Mouse (Mus musculus) adrenal gland, adult 8-10 months (tissue): ENCODE measurements around the gene Crtc3. TPM values are rescaled to one million over a fixed set of nuclear protein-coding genes. Genes with fewer than 3 reads are reported as not detected.
A peak's percentile ranks its signal among the peaks of the same experiment; 100 is the strongest.

ENCODE experiments used
- DNase-seq: peaks from one replicate; pipeline ENCODE4 v3.0.0; 2022
- total RNA-seq, 4 experiments: library from RNA; stranded (reverse); gene quantifications; 2 replicates each; pipeline ENCODE4 v1.2.4; 2022

Crtc3 gene
- total RNA-seq, 4 experiments from 2014 or later = 27.2 to 44.9 (median 35.5) TPM

- DNase-seq = no peak
Observed at GRCm38 (mm10) chr7:80638460-80638859, 50.2 kb downstream of the Crtc3 start.

DNA sequence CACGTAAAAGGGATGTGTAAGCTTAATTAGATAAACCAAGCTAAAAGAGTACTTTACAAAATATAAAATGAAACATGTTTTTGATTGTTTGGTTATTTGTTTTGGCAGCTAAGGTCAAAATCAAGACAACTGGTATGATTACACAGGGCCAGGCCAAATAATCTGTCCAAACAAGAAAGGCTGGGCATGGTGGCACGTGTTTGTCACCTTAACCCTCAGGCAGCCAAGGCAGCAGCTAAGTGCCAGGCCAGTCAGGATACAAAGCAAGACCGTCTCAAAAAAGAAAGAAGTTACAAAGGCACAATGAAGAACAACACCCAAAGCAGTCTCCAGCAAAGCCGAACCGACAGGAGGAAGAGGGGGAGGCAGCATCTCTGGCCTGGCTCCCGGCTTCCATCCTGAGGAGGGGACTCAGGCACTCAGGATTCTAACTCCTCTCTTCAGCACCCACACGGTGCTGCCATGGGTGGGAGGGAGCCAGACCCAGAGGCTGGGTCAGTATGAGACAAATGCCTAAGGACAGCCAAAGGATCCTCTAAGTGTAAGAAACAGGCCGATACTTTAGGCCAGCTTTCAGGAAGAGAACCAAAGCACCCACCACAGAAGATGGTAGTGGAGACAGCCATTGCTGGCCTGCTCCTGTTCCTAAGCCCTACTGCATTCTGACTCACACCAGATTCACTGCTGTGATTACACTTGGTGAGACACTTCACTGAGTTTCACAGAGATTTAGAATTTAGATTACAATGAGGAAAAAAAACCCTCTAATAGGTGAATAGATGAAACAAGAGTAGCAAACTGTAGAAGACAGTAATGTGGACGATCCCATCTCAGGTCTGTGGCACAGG, 51.5 kb downstream of the Crtc3 start:
- no peak for DNase-seq

DNA sequence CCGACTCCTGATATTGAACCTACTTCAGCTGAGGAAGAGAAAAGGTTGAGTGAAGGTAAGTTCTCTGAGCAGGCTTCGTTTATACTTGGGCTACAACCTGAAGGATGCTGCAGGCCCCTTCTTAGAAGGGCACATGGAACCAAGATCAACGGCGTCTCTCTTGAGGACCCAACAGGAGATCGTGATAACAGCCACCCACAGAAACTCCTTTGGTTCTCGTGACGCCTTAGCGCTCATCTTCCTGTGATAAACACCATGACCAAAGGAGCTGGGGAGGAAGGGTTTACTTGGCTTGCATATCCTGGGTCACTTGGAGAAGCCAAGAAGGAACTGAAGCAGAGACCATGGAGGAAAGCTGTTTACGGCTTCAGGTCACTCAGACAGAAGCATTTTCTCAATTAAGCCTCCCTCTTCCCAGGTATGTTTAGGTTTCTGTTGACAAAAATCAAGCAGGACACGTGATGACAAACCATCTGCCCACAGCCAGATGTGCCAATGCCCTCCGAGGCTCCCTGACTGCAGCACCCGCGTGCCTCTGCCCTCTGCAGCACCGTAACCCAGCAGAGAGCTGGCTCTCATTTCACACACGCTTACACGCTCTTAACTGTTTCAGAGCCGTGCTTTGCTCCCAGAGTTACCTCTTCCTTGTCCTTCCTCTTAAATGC, 52.3 kb downstream of the Crtc3 start:
- DNase-seq = no peak

DNA sequence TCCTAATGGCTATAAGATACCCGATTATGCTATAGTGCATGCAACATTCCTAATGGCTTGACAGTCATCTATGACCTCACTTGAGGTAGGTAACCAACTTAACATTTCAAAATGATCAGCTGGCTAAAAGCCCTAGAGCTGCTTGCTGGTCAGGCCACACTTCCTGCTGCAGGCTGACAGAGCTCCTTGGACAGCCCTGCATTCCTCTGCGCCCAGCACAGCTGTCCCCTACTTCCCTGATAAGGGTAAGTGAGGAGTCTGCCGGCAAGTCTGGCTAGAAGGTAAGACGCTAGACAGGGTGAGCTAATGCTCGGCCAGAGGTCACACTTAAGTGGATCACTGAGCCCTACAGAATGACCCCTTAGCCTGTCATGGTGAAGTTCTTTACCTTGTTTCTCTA, 52.8 kb downstream of the Crtc3 start:
- no peak for DNase-seq

- DNase-seq = no peak
Observed at GRCm38 (mm10) chr7:80634741-80635140, 53.9 kb downstream of the Crtc3 start.

GRCm38 (mm10) chr7:80633635-80634034, 55.0 kb downstream of the Crtc3 start:
- DNase-seq = no peak

DNA sequence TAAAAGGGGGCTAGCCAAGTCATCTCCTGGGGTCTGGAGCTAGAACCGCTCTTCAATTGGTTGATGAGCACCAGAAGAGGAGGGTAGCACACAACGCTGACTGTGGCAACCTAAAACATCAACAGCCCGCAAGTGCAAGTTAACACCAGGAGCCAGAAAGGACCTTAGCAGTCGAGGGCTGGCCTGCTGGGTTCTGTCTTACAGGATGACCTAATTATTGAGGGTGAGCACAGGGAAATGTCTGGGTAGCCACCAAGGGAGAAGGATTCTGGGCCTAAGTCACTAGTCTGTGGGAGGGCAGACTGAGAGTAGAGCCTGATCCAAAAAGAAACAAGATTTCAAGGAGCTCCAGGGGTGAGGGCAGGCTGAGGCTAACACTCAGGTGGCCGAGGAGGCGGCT, 56.7 kb downstream of the Crtc3 start:
- DNase-seq = no peak

GRCm38 (mm10) chr7:80631405-80631804, 57.3 kb downstream of the Crtc3 start:
- DNase-seq = no peak

DNA sequence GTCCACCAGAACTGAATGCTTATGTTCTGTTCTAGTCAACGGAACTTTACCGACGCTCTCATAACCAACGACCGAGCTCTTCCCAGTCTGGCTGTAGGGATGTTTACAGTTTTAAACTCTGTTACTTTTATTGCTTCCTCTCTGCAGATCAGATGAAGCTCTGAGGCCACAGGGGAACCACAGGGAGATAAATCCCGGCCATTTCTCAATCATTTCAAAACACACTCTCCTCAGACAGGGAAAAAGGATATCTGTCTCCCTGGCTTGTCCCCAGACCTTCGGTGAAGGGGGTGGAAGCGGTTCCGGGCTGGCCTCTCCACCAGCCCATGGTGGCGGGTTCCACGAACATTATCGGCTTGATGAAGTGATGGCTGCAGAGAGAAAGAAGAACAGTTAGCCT, 59.3 kb downstream of the Crtc3 start:
- DNase-seq = no peak

DNA sequence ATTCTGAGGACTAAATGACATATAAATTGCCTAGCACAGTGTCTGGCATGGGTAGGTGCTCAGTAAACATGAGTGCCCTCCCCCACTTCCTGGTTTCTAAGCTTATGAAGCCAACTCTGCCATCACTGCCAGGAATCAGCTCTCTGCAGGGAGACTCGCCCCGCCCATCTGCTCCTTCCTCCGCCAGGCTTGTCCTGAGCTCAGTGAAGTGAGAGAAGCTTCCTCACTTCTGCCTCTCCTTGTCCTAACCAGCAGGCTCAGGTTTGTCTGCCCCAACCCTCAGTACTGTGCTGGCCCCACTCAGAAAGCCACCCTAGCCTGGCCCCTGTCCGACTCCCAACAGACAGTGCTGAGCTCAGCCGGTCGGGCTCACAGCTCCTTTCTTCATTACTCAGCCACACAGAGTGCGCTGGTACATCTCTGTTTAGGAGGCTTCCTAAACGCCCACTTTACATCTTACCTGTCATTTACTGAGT, 59.9 kb downstream of the Crtc3 start:
- DNase-seq = no peak

- DNase-seq = no peak
Observed at GRCm38 (mm10) chr7:80626943-80627342, 61.7 kb downstream of the Crtc3 start.

DNA sequence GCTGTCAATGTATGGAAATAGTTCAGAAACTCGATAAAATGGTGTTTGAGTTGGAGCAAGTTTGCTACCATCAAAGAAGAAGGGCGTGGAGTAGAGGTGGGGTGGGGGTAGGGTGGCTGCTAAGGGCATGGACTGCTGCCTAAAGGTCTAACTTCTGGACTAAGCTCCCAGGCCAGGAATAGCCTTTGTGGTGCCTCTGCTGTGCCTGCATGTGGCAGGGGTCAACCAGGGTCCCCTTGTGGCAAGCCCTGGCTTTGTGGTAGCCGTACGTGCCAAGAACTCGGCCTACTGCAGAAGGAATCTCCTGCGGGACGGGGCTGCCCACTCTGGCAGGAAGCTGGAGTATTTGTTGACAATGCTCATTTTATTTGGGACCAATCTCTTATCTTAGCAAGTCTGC, 62.8 kb downstream of the Crtc3 start:
- no peak for DNase-seq

- no peak for DNase-seq
Observed at GRCm38 (mm10) chr7:80623276-80623675, 65.4 kb downstream of the Crtc3 start.

GRCm38 (mm10) chr7:80616096-80616495, 72.6 kb downstream of the Crtc3 start:
- DNase-seq = no peak

- DNase-seq = no peak
Observed at GRCm38 (mm10) chr7:80614042-80614441, 74.6 kb downstream of the Crtc3 start.

DNA sequence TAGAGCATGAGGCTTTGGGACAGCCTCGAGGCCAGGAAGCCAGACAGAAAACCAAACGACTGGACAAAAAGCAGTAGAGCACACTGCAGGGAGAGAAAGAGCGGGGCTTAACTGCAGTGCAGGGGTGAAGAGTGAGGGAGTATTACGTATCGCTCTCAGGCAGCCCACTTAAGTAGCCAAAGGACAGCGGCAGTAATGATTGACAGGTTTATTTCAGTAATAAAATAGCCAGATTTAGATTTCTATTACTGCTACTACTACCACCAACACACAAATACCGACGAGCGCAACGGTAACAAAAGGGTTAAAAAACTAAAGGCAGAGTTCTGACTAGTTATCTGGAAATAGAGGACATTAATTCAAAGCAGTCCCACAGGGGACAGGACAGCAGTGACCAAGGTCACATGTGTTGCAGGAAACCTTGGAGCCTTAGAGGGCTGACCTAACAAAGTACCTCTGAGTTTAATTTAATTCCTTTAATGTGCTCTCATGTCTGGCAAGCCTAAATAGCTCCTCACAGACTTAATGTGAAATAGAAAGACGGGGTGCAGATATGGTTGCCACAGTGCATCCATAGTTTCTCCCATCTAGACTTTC, 76.4 kb downstream of the Crtc3 start:
- peak; percentile 48 for DNase-seq

DNA sequence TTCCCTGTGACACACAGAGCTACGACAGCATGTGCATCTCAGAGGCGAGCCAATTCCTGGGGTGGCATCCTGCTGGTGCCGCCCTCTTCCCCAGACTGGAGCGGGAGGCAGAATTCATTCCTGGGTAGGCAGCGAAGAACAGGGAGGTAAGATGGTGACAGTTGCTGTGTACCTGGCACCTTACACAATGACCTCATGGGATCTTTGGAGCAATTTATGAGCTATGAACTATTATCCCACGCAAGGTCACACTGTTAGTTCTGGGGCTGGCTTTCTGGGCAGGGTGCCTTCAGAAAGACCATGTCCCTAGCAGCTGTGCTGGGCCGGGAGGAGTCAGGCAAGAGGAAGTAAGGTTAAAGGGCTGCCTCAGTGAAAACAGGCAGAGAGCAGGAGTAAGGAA, 77.0 kb downstream of the Crtc3 start:
- no peak for DNase-seq

DNA sequence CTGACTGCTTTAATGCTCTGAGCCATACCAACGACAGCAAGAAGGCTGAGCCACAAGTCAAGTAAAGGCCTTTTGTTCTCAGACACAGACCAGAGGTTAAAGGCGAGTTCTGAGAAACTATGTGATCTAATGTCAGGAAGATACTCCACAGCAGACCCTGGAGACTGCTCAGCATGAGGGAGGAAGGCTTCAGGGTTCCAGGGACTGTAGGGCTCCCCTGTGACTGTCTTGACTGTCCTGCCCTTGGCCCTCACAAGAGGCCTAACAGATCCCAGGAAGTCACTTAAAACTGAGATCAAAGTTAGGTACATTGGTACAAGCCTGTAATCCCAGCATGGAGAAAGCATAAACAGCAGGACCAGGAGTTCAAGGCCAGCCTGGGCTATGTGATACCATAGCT, 81.2 kb downstream of the Crtc3 start:
- no peak for DNase-seq

GRCm38 (mm10) chr7:80606435-80606834, 82.2 kb downstream of the Crtc3 start:
- DNase-seq = no peak

- DNase-seq = no peak
Observed at GRCm38 (mm10) chr7:80605557-80605930, 83.1 kb downstream of the Crtc3 start.

DNA sequence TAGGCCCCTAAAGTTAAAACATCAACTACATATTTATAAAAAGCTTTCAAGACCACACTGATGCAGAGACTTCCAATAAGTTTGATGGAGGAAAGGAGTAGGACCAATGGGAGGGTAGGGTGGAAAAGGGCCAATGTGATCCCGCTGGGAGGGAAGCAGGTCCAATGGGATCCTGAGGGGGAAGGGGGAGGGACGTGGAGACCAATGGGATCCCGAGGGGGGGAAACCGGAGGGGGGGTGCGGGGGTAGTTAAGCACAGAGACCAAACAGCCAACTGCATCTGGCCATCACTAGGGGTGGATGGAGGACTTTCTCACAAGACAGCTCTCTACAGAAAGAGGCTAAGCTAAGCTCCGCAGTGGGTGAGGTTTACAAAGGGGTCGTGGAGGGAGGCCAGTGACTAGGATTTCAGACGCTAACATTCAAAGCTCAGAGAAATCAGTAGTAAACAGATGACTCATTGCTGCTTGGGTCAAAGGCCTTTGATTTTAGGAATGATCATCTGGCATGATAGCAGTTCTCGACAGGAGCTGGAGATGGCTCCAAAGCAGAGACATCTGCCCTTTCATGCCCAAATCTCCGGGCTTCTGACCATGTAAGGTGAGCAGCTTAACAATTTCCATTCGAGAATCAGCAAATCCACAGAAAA, 83.6 kb downstream of the Crtc3 start:
- DNase-seq = no peak

DNA sequence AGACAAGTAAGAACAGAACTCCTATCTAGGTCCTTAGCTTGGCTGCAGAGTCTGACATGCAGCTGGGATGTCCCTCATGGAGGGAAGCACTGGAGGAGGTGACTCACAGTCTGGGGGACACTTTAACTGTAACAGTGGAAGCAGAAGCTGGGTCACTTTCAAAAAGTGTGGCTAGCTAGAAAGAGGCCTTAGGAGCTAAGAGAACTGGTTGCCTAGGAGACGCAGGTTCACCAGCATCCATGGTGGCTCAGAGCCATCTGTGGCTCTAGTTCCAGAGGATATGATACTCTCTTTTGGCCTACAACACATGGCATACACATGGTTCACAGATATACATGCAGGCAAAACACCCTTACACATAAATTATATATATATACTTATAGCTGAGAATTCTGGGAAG, 86.1 kb downstream of the Crtc3 start:
- no peak for DNase-seq

DNA sequence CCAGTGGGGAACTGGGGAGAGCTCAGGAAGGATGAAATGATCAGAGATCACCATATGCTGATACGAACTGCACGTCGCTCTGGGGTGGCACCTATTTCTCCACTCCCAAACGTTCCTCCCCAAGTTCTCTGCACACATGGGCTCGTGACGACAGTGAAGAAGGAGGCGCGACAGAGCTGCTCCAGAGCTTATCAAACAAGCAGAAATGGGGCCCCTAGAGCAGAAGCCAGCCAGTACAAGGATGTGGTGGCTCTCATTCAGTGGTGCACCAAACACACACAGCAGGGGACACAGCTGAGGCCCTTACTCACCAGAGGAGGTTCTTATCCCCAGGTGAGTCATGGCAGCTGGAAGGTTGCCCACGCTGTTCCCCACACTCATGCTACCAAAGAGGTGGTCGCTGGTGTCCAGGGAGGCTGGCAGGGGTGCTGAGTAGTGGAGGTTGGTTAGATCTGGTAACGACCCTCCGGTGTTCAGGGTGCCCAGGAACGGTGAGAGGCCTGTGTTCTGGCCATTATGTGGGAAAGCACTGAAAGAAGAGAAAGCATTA, 90.2 kb downstream of the Crtc3 start:
- no peak for DNase-seq
